Mouse (Mus musculus) left cerebral cortex, postnatal 14 days (tissue): Measurements from ENCODE around the gene Clasp1. TPM values are rescaled to one million over a fixed set of nuclear protein-coding genes. Genes with fewer than 3 reads are reported as not detected.

ENCODE experiments used
- DNase-seq, 2 experiments: peaks; one replicate each; pipeline ENCODE4 v3.0.0; 2021 to 2022; ENCODE audit warnings: low spot score in 2 of 2, mixed read lengths in 1 of 2
- intact Hi-C: fragments of 180-260 bp; cut with DNase I; formaldehyde crosslinking; loops from one replicate; pipeline ENCODE4 v1.15.1; 2025
- total RNA-seq, 2 experiments: library from RNA; stranded (reverse); gene quantifications; 2 replicates each; pipeline ENCODE4 v1.2.3; 2021

The Clasp1 gene
- total RNA-seq, 2 experiments from 2014 or later, result 119 to 135 TPM

GRCm38 (mm10) chr1:118625461-118625860 lies 236.6 kb downstream of the Clasp1 start:
- intact Hi-C loops, result loop anchor here (5.0 kb wide), 1 partner anchor 132 kb away; no protein-coding TSS in a partner anchor
- no peak for DNase-seq

DNA sequence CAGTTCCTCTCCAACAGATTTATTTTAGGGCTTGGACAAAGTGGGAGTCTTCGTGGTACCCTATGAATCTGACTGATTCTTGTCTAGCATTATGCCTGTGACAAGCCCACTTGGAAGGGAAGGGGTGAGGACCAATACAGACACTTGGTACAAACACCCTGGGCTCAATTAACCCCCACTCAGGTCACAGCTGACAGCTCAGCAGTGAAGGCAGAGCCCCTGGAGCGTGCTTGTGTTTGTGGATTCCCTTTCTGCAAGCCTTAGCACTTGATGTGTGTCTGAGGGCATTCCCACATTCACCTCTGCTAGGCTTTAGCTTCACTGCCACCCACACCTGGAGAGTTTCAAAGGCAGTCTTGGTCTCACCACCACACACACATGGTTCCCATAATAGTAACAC lies 237.1 kb downstream of the Clasp1 start:
- intact Hi-C loops, result loop anchor here (5.0 kb wide), 1 partner anchor 131 kb away; no protein-coding TSS in a partner anchor
- DNase-seq, result no peak

GRCm38 (mm10) chr1:118626452-118626851 lies 237.6 kb downstream of the Clasp1 start:
- DNase-seq, result no peak
- intact Hi-C loops, result loop anchor here (5.0 kb wide), 1 partner anchor 131 kb away; no protein-coding TSS in a partner anchor

GRCm38 (mm10) chr1:118627781-118628464 lies 239.1 kb downstream of the Clasp1 start, which contains the start of gene Tfcp2l1:
Gene Tfcp2l1, plus strand, starts transcription at chr1:118627945.
- intact Hi-C loops, result loop anchor here (5.0 kb wide), 1 partner anchor 129 kb away; no protein-coding TSS in a partner anchor
- peak in 1 of 2 experiments; percentile 33 for DNase-seq

- DNase-seq, result no peak
- intact Hi-C loops, result no loop called here
Measured at GRCm38 (mm10) chr1:118633415-118633980, 244.6 kb downstream of the Clasp1 start.

GRCm38 (mm10) chr1:118642296-118642999 lies 253.6 kb downstream of the Clasp1 start:
- intact Hi-C loops, result no loop called here
- no peak for DNase-seq

GRCm38 (mm10) chr1:118643138-118643979 lies 254.5 kb downstream of the Clasp1 start:
- intact Hi-C loops, result no loop called here
- DNase-seq, result no peak

GRCm38 (mm10) chr1:118645701-118646100 lies 256.8 kb downstream of the Clasp1 start:
- DNase-seq, result no peak
- intact Hi-C loops, result no loop called here

DNA sequence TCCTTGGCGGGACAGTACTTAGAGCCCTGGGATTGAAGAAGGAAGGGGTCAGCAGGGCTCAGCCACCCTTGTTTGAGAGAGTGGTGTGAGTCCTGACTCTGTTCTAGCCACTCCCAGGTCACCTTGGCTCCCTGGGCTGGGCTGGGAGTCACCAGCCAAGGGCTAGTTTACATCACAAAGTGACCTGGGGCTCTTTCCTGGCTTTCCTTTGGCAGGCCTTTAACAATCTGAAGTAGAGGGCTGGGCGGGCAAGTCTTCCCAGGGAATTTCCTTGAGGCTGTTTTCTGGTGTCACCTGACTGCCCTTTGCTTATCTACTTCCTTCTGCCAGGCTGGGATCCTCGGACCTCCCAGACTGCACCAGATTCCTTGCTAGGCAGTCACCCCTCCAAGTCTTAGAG lies 259.2 kb downstream of the Clasp1 start:
- intact Hi-C loops, result no loop called here
- no peak for DNase-seq

DNA sequence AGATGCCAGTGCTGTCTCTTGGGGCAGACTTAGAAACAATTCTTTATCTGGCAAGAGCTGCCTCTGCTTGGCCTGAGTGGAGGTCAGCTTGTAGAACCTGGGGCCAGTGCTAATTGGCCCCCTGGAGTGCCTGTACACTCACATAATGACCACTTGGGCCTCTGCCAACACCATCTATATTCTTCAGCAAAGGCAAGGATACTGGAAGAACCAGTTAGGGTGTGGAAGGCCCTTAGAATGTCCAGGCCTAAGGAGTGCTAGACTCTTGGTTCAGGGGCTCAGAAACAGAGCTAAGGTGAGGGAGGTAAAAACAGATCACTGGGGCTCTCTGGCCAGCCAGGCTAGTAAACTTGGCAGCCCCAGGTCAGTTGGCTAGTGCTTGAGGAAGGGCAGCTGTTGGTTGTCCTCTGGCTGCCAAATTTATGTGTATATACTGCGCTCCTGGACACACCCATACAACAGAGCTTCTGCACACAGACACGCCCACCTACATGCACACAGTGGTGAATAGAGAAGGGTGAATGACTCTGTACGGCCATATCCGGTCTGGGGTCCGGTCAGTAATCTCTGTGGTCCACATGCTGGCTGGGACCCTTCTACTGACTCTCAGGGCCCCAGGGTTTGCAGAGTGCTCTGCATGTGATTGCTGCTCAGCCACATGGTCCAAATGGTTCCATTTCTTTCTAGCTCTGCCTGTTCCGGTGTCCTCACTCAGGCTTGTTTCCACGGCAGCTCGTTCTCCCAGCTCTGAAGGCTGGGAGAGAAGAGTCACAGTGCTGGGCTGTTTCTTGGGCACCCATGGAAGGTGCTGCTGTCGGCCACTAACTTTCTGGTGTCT lies 261.3 kb downstream of the Clasp1 start:
- no peak for DNase-seq
- intact Hi-C loops, result no loop called here

GRCm38 (mm10) chr1:118650771-118651080 lies 261.9 kb downstream of the Clasp1 start:
- DNase-seq, result no peak
- intact Hi-C loops, result no loop called here

- no peak for DNase-seq
- intact Hi-C loops, result no loop called here
Measured at GRCm38 (mm10) chr1:118658716-118659115, 269.9 kb downstream of the Clasp1 start.

DNA sequence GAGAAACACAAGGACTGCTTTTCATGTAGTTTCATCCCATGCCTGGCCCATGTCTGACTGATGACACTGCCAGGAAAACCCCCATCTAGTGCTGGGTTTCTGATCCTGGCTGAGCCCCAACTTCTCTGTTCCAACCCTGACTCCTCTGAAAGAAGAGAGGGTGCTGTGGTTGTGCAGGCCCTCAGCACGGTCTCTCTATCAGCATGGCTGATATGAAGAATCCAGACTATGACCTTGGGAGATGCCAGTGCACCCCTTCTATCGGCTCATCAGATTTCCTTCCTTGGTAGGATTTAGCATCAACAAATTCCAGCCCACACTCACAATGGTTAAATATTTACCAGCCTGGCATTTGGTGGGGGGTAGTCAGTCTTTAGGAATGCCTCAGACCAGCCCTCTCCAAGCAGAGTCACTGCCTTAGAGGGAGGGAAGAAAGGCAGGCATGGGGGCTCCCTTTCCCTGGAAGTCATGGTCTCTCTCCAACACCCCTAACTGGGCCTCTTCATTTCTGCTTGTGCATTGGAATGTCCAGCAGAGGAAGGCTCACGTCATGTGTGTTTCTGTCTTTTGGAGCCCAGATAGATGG lies 272.1 kb downstream of the Clasp1 start:
- intact Hi-C loops, result no loop called here

More for the DNA sequence above, 272.1 kb downstream of the Clasp1 start:
- no peak for DNase-seq

Other genes with a start within 250 kb of the Clasp1 start
- gene Gm29106, start 212.5 kb upstream of the Clasp1 start, total RNA-seq, result not detected
- 100 to 1,000 TPM; 101 TPM for gene Tsn, start 77.3 kb upstream of the Clasp1 start, total RNA-seq
- gene Nifk, start 67.2 kb upstream of the Clasp1 start, total RNA-seq, result 10 to 100 TPM; 22.6 to 25.2 TPM
- 1 to 10 TPM; 1.6 to 2.1 TPM for gene Tfcp2l1, start 238.9 kb downstream of the Clasp1 start, total RNA-seq